Mouse (Mus musculus) forebrain, embryonic 13.5 days (tissue): ENCODE data around the gene 1700030J22Rik. TPM values are rescaled to one million over a fixed set of nuclear protein-coding genes. Genes with fewer than 3 reads are reported as not detected.

ENCODE experiments used
- ATAC-seq: fragments of 200-750 bp; cut with Nextera tagmentation; 2 replicates; pipeline ENCODE4 v1.8.0; 2017
- H3K27ac ChIP-seq: fragments of 300-500 bp; sonication (generic); 2 replicates; pipeline ENCODE4 v1.5.1; 2015; ENCODE audit warnings: inconsistent platforms, mild to moderate bottlenecking, moderate library complexity
- H3K27me3 ChIP-seq: fragments of 300-500 bp; sonication (generic); 2 replicates; pipeline ENCODE4 v1.6.1; 2015; ENCODE audit warnings: mild to moderate bottlenecking, inconsistent platforms
- H3K36me3 ChIP-seq: fragments of 300-500 bp; sonication (generic); 2 replicates; pipeline ENCODE4 v1.6.1; 2015; ENCODE audit warnings: mild to moderate bottlenecking, inconsistent platforms; ENCODE audit not compliant: poor library complexity, severe bottlenecking
- H3K4me1 ChIP-seq: fragments of 300-500 bp; sonication (generic); 2 replicates; pipeline ENCODE4 v1.6.1; 2015; ENCODE audit warnings: inconsistent platforms
- H3K4me2 ChIP-seq: fragments of 300-500 bp; sonication (generic); 2 replicates; pipeline ENCODE4 v1.6.1; 2015; ENCODE audit warnings: inconsistent platforms, mild to moderate bottlenecking, moderate library complexity
- H3K4me3 ChIP-seq: fragments of 300-500 bp; sonication (generic); 2 replicates; pipeline ENCODE4 v1.5.1; 2015; ENCODE audit warnings: mild to moderate bottlenecking, inconsistent platforms
- H3K9ac ChIP-seq: fragments of 300-500 bp; sonication (generic); 2 replicates; pipeline ENCODE4 v1.6.1; 2015; ENCODE audit warnings: mild to moderate bottlenecking, inconsistent platforms
- H3K9me3 ChIP-seq: fragments of 300-500 bp; sonication (generic); replicated peaks from 2 replicates; pipeline ENCODE4 v1.6.1; 2016; ENCODE audit warnings: inconsistent platforms
- WGBS: fragments of 180-500 bp; shearing (Covaris S2); methylation state at CpG from one replicate; pipeline ENCODE4 v1.1.7; 2015; 5-methylcytosine and 5-hydroxymethylcytosine counted together
- polyA plus RNA-seq: library from polyadenylated mRNA; unstranded; fragments of >200 nt; fragmentation: Nextera tagmentation; extraction: Ambion mirVana; gene quantifications from 2 replicates; pipeline ENCODE4 v1.2.1, GENCODE M21; 2015

Gene 1700030J22Rik
- polyA plus RNA-seq, 1 experiment from 2014 or later, result 4.1 TPM

- H3K4me1 ChIP-seq, result peaks cover 21% of the 10 kb centered on the region
- H3K27me3 ChIP-seq, result no peaks in the 10 kb centered on the region
- no peak for ATAC-seq
- H3K9ac ChIP-seq, result no peak overlapping the region
- H3K27ac ChIP-seq, result no peak overlapping the region
- no peak overlapping the region for H3K4me2 ChIP-seq
- no peak overlapping the region for H3K4me3 ChIP-seq
- peaks cover 31% of the 10 kb centered on the region for H3K36me3 ChIP-seq
- WGBS, result 95% methylated on average over 8 of the region's 8 CpGs
- no peaks in the 10 kb centered on the region for H3K9me3 ChIP-seq
Observed at GRCm38 (mm10) chr8:116923526-116923925, 55.2 kb downstream of the 1700030J22Rik start.

- ATAC-seq, result 0 out of 2 replicates have a peak, but pooled peaks have one; percentile 9
- Histone ChIP-seq H3K4me1 (peaks cover 21% of the 10 kb centered on the region), H3K9me3 (no peaks in the 10 kb centered on the region), H3K27me3 (no peaks in the 10 kb centered on the region), H3K36me3 (peaks cover 20% of the 10 kb centered on the region; the same call in 1 of the 2 replicates), H3K4me2 (peak overlapping the region; percentile 85), H3K9ac (peak overlapping the region; percentile 70), H3K4me3 (peak overlapping the region; percentile 71), H3K27ac (0 out of 2 replicates have a peak overlapping the region, but pooled peaks have one; percentile 64)
- WGBS, result 34% methylated on average over 17 of the region's 17 CpGs
Observed at GRCm38 (mm10) chr8:116922060-116922757, 56.5 kb downstream of the 1700030J22Rik start.

GRCm38 (mm10) chr8:116921337-116922059, 57.3 kb downstream of the 1700030J22Rik start, which contains the start of the genes Cmc2 and Cenpn:
TSS of gene Cmc2 (minus strand) at chr8:116921455.
TSS of gene Cenpn (plus strand) at chr8:116921730.
- Histone ChIP-seq H3K4me1 (peaks cover 21% of the 10 kb centered on the region), H3K27ac (peak within 1 kb of the TSS; percentile 64), H3K9ac (peak within 1 kb of the TSS; percentile 70), H3K4me2 (peak within 1 kb of the TSS; percentile 85), H3K27me3 (no peaks in the 10 kb centered on the region), H3K4me3 (peak within 1 kb of the TSS; percentile 71), H3K36me3 (peaks cover 17% of the 10 kb centered on the region), H3K9me3 (no peaks in the 10 kb centered on the region)
- WGBS, result under 1% methylated on average over 57 of the region's 57 CpGs
- peak; percentile 97 for ATAC-seq

- Histone ChIP-seq H3K36me3 (peaks cover 16% of the 10 kb centered on the region), H3K27me3 (no peaks in the 10 kb centered on the region), H3K4me2 (peak overlapping the region; percentile 85), H3K9ac (peak overlapping the region; percentile 70), H3K9me3 (no peaks in the 10 kb centered on the region), H3K27ac (peak overlapping the region; percentile 64), H3K4me1 (peaks cover 21% of the 10 kb centered on the region), H3K4me3 (peak overlapping the region; percentile 71)
- peak; percentile 67 for ATAC-seq
- under 1% methylated on average over 22 of the region's 22 CpGs for WGBS
Observed at GRCm38 (mm10) chr8:116921005-116921336, 57.8 kb downstream of the 1700030J22Rik start.

Other genes starting within 250 kb of the 1700030J22Rik start
- 7.0 and 8.5 TPM in 2 replicates for gene Cdyl2, start 246.0 kb downstream of the 1700030J22Rik start, polyA plus RNA-seq
- 58.6 and 67.6 TPM in 2 replicates for gene Cmc2, start 57.5 kb downstream of the 1700030J22Rik start, polyA plus RNA-seq
- gene Cenpn, start 57.2 kb downstream of the 1700030J22Rik start, polyA plus RNA-seq, result 33.1 and 35.4 TPM in 2 replicates
- gene Atmin, start 35.6 kb downstream of the 1700030J22Rik start, polyA plus RNA-seq, result 13.0 and 15.9 TPM in 2 replicates
- 111 and 120 TPM in 2 replicates for gene Gcsh, start 14.6 kb upstream of the 1700030J22Rik start, polyA plus RNA-seq
- 0.04 TPM in 1 of 2 replicates, not detected in the other for gene Pkd1l2, start 103.5 kb upstream of the 1700030J22Rik start, polyA plus RNA-seq
- not detected in 2 replicates for gene Bco1, start 116.9 kb upstream of the 1700030J22Rik start, polyA plus RNA-seq
- gene Gan, start 179.2 kb upstream of the 1700030J22Rik start, polyA plus RNA-seq, result 2.8 and 3.9 TPM in 2 replicates